Mouse (Mus musculus) hindbrain, postnatal 0 days (tissue): ENCODE measurements around the gene Camkmt. TPM values are rescaled to one million over a fixed set of nuclear protein-coding genes. Genes with fewer than 3 reads are reported as not detected.
A peak's percentile ranks its signal among the peaks of the same experiment; 100 is the strongest.

Experiments used
- ATAC-seq: fragments of 200-750 bp; cut with Nextera tagmentation; 2 replicates; pipeline ENCODE4 v1.8.0; 2017; ENCODE audit warnings: mild to moderate bottlenecking, moderate TSS enrichment, moderate library complexity
- DNase-seq: peaks from one replicate; pipeline ENCODE4 v3.0.0-alpha.2; 2015; ENCODE audit warnings: low spot score
- H3K27ac ChIP-seq: fragments of 300-500 bp; sonication (generic); 2 replicates; pipeline ENCODE4 v1.5.1; 2014; ENCODE audit warnings: mild to moderate bottlenecking
- H3K27me3 ChIP-seq: fragments of 300-500 bp; sonication (generic); 2 replicates; pipeline ENCODE4 v1.6.1; 2014; ENCODE audit warnings: low read length, mixed read lengths; ENCODE audit not compliant: insufficient read depth
- H3K36me3 ChIP-seq: fragments of 300-500 bp; sonication (generic); 2 replicates; pipeline ENCODE4 v1.6.1; 2014; ENCODE audit warnings: low read length, mixed read lengths; ENCODE audit not compliant: insufficient read depth
- H3K4me1 ChIP-seq: fragments of 300-500 bp; sonication (generic); 2 replicates; pipeline ENCODE4 v1.6.1; 2014; ENCODE audit warnings: antibody characterized with exemption, low read length, mixed read lengths; ENCODE audit not compliant: insufficient read depth
- H3K4me2 ChIP-seq: fragments of 300-500 bp; sonication (generic); 2 replicates; pipeline ENCODE4 v1.6.1; 2014; ENCODE audit warnings: low read depth, mild to moderate bottlenecking, low read length, moderate library complexity, mixed read lengths
- H3K4me3 ChIP-seq: fragments of 300-500 bp; sonication (generic); 2 replicates; pipeline ENCODE4 v1.5.1; 2014; ENCODE audit warnings: low read length
- H3K9ac ChIP-seq: fragments of 300-500 bp; sonication (generic); replicated peaks from 2 replicates; pipeline ENCODE4 v1.6.1; 2014; ENCODE audit warnings: mild to moderate bottlenecking, low read length, moderate library complexity, mixed read lengths
- H3K9me3 ChIP-seq: fragments of 300-500 bp; sonication (generic); 2 replicates; pipeline ENCODE4 v1.6.1; 2016; ENCODE audit warnings: low read length, mixed read lengths
- CTCF ChIP-seq: IDR thresholded peaks from 2 replicates; pipeline ENCODE4 v1.5.1; 2016; ENCODE audit warnings: antibody characterized with exemption, control low read depth, low read depth
- WGBS: fragments of 180-500 bp; shearing (Covaris S2); extraction: QIAGEN DNeasy Blood & Tissue Kit; methylation state at CpG from one replicate; pipeline ENCODE4 v1.1.7; 2014; 5-methylcytosine and 5-hydroxymethylcytosine counted together
- polyA plus RNA-seq: library from polyadenylated mRNA; unstranded; fragments of >200 nt; fragmentation: Nextera tagmentation; extraction: Ambion mirVana; gene quantifications from 2 replicates; pipeline ENCODE4 v1.2.1, GENCODE M21; 2015
- total RNA-seq: library from RNA; depleted of rRNA; stranded (reverse); fragments of >200 nt; gene quantifications from 2 replicates; pipeline ENCODE4 v1.2.3, GENCODE M21; 2014

Gene Camkmt
- total and polyA plus RNA-seq, 2 experiments from 2014 or later: 8.4 to 15.9 TPM

DNA sequence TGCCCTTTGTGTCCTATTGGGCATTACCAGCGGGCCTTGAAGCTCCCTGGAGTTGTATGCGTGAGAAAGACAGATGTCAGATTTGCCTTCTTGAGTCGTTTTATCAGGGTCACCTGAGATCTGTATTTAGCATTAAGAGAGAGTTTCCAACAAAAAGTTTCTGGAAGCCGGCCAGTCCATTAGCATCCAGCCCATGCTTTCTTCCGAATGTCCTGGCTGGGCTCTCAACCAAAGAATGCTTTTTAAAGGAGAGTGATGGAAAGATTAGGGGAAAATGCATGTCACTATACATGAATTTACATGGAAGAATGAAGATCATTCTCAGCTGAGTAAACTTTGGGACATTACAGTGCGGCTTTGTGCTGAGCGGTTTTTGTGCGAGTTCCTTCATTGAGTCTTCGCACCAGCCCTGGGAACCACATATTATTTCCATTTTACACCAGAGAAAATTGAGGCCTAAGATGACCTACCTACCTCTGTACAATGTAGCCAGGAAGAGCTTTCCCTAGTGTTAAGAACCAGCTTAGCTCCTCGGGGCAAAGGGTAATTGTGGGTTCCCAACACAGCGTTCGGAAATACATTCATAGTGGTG is 176.6 kb downstream of the Camkmt start:
- 67% methylated on average over 12 of the region's 12 CpGs for WGBS
- Histone ChIP-seq H3K4me3 (no peak overlapping the region), H3K4me2 (no peak overlapping the region), H3K4me1 (no peaks in the 10 kb centered on the region), H3K27me3 (no peaks in the 10 kb centered on the region), H3K36me3 (no peaks in the 10 kb centered on the region), H3K9me3 (no peaks in the 10 kb centered on the region), H3K27ac (no peak overlapping the region), H3K9ac (no peak overlapping the region)
- ATAC-seq (no peak), DNase-seq (no peak)
- no peak for TF ChIP-seq CTCF

DNA sequence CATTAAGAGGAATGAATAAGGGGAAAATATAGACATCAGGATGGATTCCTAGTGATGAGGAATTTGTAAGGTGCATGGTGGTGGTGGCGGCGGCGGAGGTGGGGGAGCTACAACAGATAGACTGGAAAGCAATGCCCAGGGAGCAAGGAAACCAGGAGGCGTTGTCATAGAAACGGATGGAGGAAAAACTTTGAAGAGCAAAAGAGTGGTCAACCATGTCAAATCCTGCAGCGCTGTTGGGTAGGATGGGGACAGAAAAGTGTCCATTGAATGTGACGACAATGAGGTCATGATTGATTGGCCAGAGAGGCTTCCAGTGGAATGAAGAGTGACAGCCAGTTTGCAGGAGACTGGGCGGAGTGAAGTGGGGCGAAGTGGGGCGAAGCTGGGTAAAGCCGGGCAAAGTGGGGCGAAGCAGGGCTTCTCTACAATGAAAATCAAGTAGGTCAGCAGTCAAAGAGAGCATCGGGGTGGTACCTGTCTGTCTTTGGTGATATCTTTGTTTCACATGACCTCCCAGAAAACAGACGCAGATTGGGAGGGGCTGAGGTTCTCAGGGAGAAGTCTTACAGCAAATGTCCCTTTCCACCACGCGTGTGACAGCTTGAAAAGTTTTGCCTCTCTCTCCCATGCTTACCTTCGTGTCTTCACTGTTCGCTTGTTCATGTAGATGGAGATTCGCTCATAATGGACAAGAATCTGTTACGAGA is 181.3 kb downstream of the Camkmt start:
- Histone ChIP-seq H3K4me3 (no peak overlapping the region), H3K36me3 (no peaks in the 10 kb centered on the region), H3K27me3 (no peaks in the 10 kb centered on the region), H3K4me1 (no peaks in the 10 kb centered on the region), H3K4me2 (peak overlapping the region; percentile 41), H3K9me3 (no peaks in the 10 kb centered on the region), H3K27ac (no peak overlapping the region), H3K9ac (no peak overlapping the region)
- no peak for TF ChIP-seq CTCF
- WGBS: 36% methylated on average over 20 of the region's 20 CpGs
- ATAC-seq (0 out of 2 replicates have a peak, but pooled peaks have one; percentile 35), DNase-seq (peak; percentile 35)

DNA sequence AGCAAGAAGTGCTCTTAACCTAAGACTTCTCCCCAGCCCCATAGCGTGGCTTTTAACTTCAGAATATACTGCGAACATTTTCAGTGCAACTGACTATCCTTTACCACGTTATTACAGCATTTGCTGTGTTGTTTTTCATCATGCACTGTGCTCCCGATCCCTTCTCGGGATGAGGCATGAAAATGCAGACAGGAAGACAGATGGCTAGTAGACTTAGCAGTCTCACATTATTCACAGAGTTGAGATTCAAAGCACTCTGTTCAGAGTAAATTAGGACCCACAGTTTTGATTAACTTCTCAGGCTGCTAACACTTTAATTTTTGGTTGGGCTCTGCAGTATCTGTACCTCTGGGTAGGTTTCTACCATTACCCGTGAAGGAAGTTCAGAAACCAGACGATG is 189.4 kb downstream of the Camkmt start:
- H3K9ac ChIP-seq: no peak overlapping the region
- 77% methylated on average over 7 of the region's 7 CpGs for whole genome bisulfite sequencing
- H3K27ac ChIP-seq: no peak overlapping the region
- no peaks in the 10 kb centered on the region for H3K27me3 ChIP-seq
- H3K36me3 ChIP-seq: no peaks in the 10 kb centered on the region
- no peaks in the 10 kb centered on the region for H3K4me1 ChIP-seq
- no peak for ATAC-seq
- no peak for TF ChIP-seq CTCF
- no peak for DNase-seq
- 0 out of 2 replicates have a peak, but pooled peaks cover 3% of the 10 kb centered on the region for H3K9me3 ChIP-seq
- no peak overlapping the region for H3K4me2 ChIP-seq
- H3K4me3 ChIP-seq: no peak overlapping the region

DNA sequence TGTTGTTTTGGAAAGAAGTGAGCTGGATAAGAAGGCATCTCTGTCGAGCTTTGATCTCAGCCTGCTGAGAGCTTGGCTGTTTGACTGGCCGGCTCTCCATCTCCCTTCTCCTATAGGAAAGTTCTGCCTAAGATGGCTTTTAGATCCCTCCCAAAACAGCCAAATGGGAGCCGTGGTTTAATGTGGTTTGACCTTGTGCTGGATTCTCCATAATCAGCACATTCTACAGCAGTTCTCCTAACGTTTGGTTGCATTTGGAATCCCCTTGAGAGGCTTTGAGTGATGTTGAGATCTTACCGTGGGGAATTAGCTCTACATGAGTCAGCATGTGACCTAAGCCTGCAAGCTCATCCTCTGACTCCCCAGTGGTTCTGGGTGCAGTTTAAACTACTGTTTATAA is 192.1 kb downstream of the Camkmt start:
- Histone ChIP-seq H3K4me3 (no peak overlapping the region), H3K4me2 (no peak overlapping the region), H3K9me3 (0 out of 2 replicates have a peak, but pooled peaks cover 3% of the 10 kb centered on the region), H3K36me3 (no peaks in the 10 kb centered on the region), H3K9ac (no peak overlapping the region), H3K4me1 (no peaks in the 10 kb centered on the region), H3K27me3 (no peaks in the 10 kb centered on the region), H3K27ac (no peak overlapping the region)
- 72% methylated on average over 5 of the region's 5 CpGs for WGBS
- DNase-seq (no peak), ATAC-seq (no peak)
- no peak for TF ChIP-seq CTCF

DNA sequence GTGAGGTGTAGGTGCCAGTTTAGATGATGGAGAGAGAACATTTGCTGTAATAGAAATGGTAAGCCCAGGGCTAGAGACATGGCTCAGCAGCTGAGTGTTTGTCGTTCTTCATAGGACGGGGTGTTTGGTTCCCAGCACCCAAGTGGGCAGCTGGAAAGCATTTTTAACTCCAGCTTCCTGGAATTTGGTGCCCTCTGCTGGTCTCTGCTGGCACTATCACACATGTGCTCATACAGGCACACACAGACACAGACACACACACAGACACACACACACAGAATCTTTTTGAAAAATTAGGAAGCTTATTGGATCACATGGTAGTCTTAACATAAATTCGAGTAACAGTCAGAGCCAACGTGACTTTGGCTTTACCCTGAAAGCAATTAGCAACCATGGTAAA is 200.8 kb downstream of the Camkmt start:
- DNase-seq: no peak
- H3K27me3 ChIP-seq: no peaks in the 10 kb centered on the region
- H3K36me3 ChIP-seq: no peaks in the 10 kb centered on the region
- H3K4me3 ChIP-seq: no peak overlapping the region
- no peak for ATAC-seq
- 0 out of 2 replicates have a peak, but pooled peaks cover 3% of the 10 kb centered on the region for H3K9me3 ChIP-seq
- no peaks in the 10 kb centered on the region for H3K4me1 ChIP-seq
- WGBS: 93% methylated on average over 4 of the region's 4 CpGs
- no peak overlapping the region for H3K9ac ChIP-seq
- H3K27ac ChIP-seq: no peak overlapping the region
- no peak for TF ChIP-seq CTCF
- H3K4me2 ChIP-seq: no peak overlapping the region

- no peak for DNase-seq
- Histone ChIP-seq H3K4me3 (no peak overlapping the region), H3K36me3 (no peaks in the 10 kb centered on the region), H3K27ac (no peak overlapping the region), H3K9ac (no peak overlapping the region), H3K9me3 (0 out of 2 replicates have a peak, but pooled peaks cover 3% of the 10 kb centered on the region), H3K4me2 (no peak overlapping the region), H3K27me3 (no peaks in the 10 kb centered on the region), H3K4me1 (no peaks in the 10 kb centered on the region)
- ATAC-seq: no peak
- WGBS: 63% methylated on average over 5 of the region's 5 CpGs
- TF ChIP-seq CTCF: no peak
These were observed 201.2 kb downstream of the Camkmt start for GRCm38 (mm10) chr17:85291601-85292000.

- ATAC-seq (no peak), DNase-seq (no peak)
- no peaks in the 10 kb centered on the region for H3K36me3 ChIP-seq
- no peaks in the 10 kb centered on the region for H3K4me1 ChIP-seq
- H3K9ac ChIP-seq: no peak overlapping the region
- H3K4me2 ChIP-seq: no peak overlapping the region
- H3K9me3 ChIP-seq: 0 out of 2 replicates have a peak, but pooled peaks cover 3% of the 10 kb centered on the region
- H3K27me3 ChIP-seq: no peaks in the 10 kb centered on the region
- TF ChIP-seq CTCF: no peak
- no peak overlapping the region for H3K27ac ChIP-seq
- 85% methylated on average over 6 of the region's 6 CpGs for WGBS
- no peak overlapping the region for H3K4me3 ChIP-seq
These were observed 201.9 kb downstream of the Camkmt start for GRCm38 (mm10) chr17:85292276-85292675.
